Comparison of ENCODE assay signal across 15 mouse cellular contexts in the genomic region with DNA sequence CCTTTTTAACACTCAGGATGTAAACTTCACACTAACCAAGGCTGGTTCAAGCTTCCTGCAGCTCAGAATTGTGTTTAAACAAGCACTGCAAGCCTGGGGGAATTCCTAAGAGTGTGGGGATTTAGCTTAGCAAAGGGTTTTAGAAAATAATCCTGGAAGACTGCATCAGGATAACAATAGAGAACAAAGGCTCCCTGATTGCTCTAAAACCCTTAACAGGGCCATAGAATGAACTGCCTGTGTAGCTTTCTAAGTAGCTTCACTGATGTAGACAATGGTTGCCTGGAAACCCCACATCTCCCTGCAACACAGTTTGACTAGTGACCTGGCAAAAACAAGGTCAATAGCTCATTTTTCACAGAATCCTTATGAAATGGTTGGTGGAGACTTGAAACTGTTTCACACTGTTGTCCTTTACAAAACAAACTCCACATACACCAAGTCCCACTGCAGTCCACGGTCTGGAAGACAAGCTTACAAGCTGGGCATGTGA.
DNase-seq lines count a peak whose midpoint lies in the region; ATAC-seq and TF ChIP-seq lines count a peak whose summit lies in the region.
"Had no signal": no experiment of that assay in that cellular context is flagged by ENCODE, and none has a peak within 500 bp of the region (broad histone marks: within the 10 kb centered on the region; RNA-seq: fewer than 3 reads in every experiment).

No protein-coding gene starts in this region.

- 40% methylated on average over 1 of the region's 1 CpGs for WGBS in embryonic facial prominence, embryonic 12.5 days
- 14% methylated on average over 1 of the region's 1 CpGs for WGBS in hindbrain, embryonic 14.5 days
- WGBS in neural tube, embryonic 11.5 days, result 17% methylated on average over 1 of the region's 1 CpGs
- 41% methylated on average over 1 of the region's 1 CpGs for WGBS in lung, postnatal 0 days

- TF ChIP-seq EP300 in lung, postnatal 0 days (IDR thresholded peaks at IDR 0.05), result no peak

- no peak overlapping the region for H3K4me2 ChIP-seq in embryonic facial prominence, embryonic 12.5 days (replicated peaks)
- no peak overlapping the region for H3K4me2 ChIP-seq in hindbrain, embryonic 14.5 days (replicated peaks)
- no peak overlapping the region for H3K4me2 ChIP-seq in neural tube, embryonic 11.5 days (ENCODE audit: low read depth)
- H3K4me2 ChIP-seq in lung, postnatal 0 days (replicated peaks; ENCODE audit: low read depth, low read length), result no peak overlapping the region
- H3K4me2 ChIP-seq: limb, embryonic 15.5 days had no signal

- no peak overlapping the region for H3K9ac ChIP-seq in embryonic facial prominence, embryonic 12.5 days
- no peak overlapping the region for H3K9ac ChIP-seq in hindbrain, embryonic 14.5 days
- H3K9ac ChIP-seq in neural tube, embryonic 11.5 days (ENCODE audit: low read length), result no peak overlapping the region
- H3K9ac ChIP-seq in lung, postnatal 0 days (replicated peaks; ENCODE audit: low read depth), result no peak overlapping the region
- H3K9ac ChIP-seq: limb, embryonic 15.5 days had no signal

- DNase-seq in WW6 (ENCODE audit: low read depth, low spot score), result peak; percentile 67
- peak; percentile 32 for DNase-seq in hindbrain, embryonic 14.5 days (ENCODE audit: low spot score)
- peak; percentile 69 for DNase-seq in neural tube, embryonic 11.5 days (ENCODE audit: low spot score)
- DNase-seq in spleen, postnatal 36 days (ENCODE audit: low spot score in 2 of 2), result no peak
- no peak for DNase-seq in lung, postnatal 0 days (ENCODE audit: low spot score)
- DNase-seq in gastrocnemius, postnatal 25 days, result no peak
- no peak for DNase-seq in ovary, postnatal 10 days (ENCODE audit: low spot score)
- DNase-seq: adrenal gland, adult 8-10 months; cerebellum, adult 2 months; lung, postnatal 10 days; spleen, adult 18-20 months; thymus, postnatal 36 days had no signal

- H3K36me3 ChIP-seq in embryonic facial prominence, embryonic 12.5 days, result no peaks in the 10 kb centered on the region
- H3K36me3 ChIP-seq in hindbrain, embryonic 14.5 days (replicated peaks; ENCODE audit: control insufficient read depth, insufficient read depth), result no peaks in the 10 kb centered on the region
- no peaks in the 10 kb centered on the region for H3K36me3 ChIP-seq in neural tube, embryonic 11.5 days (ENCODE audit: control insufficient read depth, insufficient read depth, low read length)
- H3K36me3 ChIP-seq in lung, postnatal 0 days (ENCODE audit: insufficient read depth, low read length), result no peaks in the 10 kb centered on the region
- H3K36me3 ChIP-seq: heart, embryonic 10.5 days; limb, embryonic 15.5 days had no signal

- no peak for TF ChIP-seq CTCF in lung, postnatal 0 days (IDR thresholded peaks at IDR 0.05)

- H3K4me1 ChIP-seq in embryonic facial prominence, embryonic 12.5 days, result no peaks in the 10 kb centered on the region
- no peaks in the 10 kb centered on the region; the same call in 1 of the 2 replicates for H3K4me1 ChIP-seq in hindbrain, embryonic 14.5 days (replicated peaks; ENCODE audit: control insufficient read depth, insufficient read depth, low read length)
- H3K4me1 ChIP-seq in neural tube, embryonic 11.5 days (ENCODE audit: control insufficient read depth, insufficient read depth, low read length), result peaks cover 6% of the 10 kb centered on the region; the same call in 1 of the 2 replicates
- H3K4me1 ChIP-seq in lung, postnatal 0 days (ENCODE audit: insufficient read depth, low read depth, low read length), result no peaks in the 10 kb centered on the region
- H3K4me1 ChIP-seq: heart, embryonic 10.5 days; limb, embryonic 15.5 days had no signal

- H3K4me3 ChIP-seq in embryonic facial prominence, embryonic 12.5 days, result no peak overlapping the region
- no peak overlapping the region for H3K4me3 ChIP-seq in hindbrain, embryonic 14.5 days (replicated peaks; ENCODE audit: low read length)
- H3K4me3 ChIP-seq in neural tube, embryonic 11.5 days (ENCODE audit: low read depth, low read length), result no peak overlapping the region
- no peak overlapping the region for H3K4me3 ChIP-seq in lung, postnatal 0 days (ENCODE audit: low read depth, low read length)
- H3K4me3 ChIP-seq: heart, embryonic 10.5 days; limb, embryonic 15.5 days had no signal

- no peak overlapping the region for H3K27ac ChIP-seq in embryonic facial prominence, embryonic 12.5 days
- H3K27ac ChIP-seq in hindbrain, embryonic 14.5 days, result peak overlapping the region; percentile 38; the same call in 1 of the 2 replicates
- H3K27ac ChIP-seq in neural tube, embryonic 11.5 days (ENCODE audit: low read depth, low read length), result peak overlapping the region; percentile 24; the same call in 1 of the 2 replicates
- no peak overlapping the region for H3K27ac ChIP-seq in lung, postnatal 0 days (ENCODE audit: low read length)
- H3K27ac ChIP-seq: heart, embryonic 10.5 days; limb, embryonic 15.5 days had no signal

- ATAC-seq in embryonic facial prominence, embryonic 12.5 days (ENCODE audit: insufficient number of reproducible peaks, insufficient read depth, low FRiP score, low TSS enrichment), result peak; percentile 64; the same call in 1 of the 2 replicates
- peak; percentile 73; the same call in 1 of the 2 replicates for ATAC-seq in hindbrain, embryonic 14.5 days (ENCODE audit: low FRiP score)
- peak; percentile 82 for ATAC-seq in neural tube, embryonic 11.5 days (ENCODE audit: insufficient read depth, low FRiP score, low TSS enrichment)
- ATAC-seq in lung, postnatal 0 days, result no peak

- H3K9me3 ChIP-seq in embryonic facial prominence, embryonic 12.5 days, result no peaks in the 10 kb centered on the region
- H3K9me3 ChIP-seq in hindbrain, embryonic 14.5 days (ENCODE audit: control insufficient read depth, low read length), result no peaks in the 10 kb centered on the region
- H3K9me3 ChIP-seq in neural tube, embryonic 11.5 days (ENCODE audit: control insufficient read depth, low read length), result no peaks in the 10 kb centered on the region
- H3K9me3 ChIP-seq in lung, postnatal 0 days (ENCODE audit: low read length), result no peaks in the 10 kb centered on the region
- H3K9me3 ChIP-seq: heart, embryonic 10.5 days; limb, embryonic 15.5 days had no signal

- H3K27me3 ChIP-seq in embryonic facial prominence, embryonic 12.5 days, result no peaks in the 10 kb centered on the region
- no peaks in the 10 kb centered on the region for H3K27me3 ChIP-seq in hindbrain, embryonic 14.5 days (ENCODE audit: control insufficient read depth, insufficient read depth, low read length)
- no peaks in the 10 kb centered on the region for H3K27me3 ChIP-seq in neural tube, embryonic 11.5 days (ENCODE audit: control insufficient read depth, insufficient read depth, low read length)
- H3K27me3 ChIP-seq in lung, postnatal 0 days (replicated peaks; ENCODE audit: insufficient read depth, low read length), result no peaks in the 10 kb centered on the region
- H3K27me3 ChIP-seq: limb, embryonic 15.5 days had no signal

Comparison
In these comparisons a context has a peak if more than half of its experiments do, and no peak if none do; other contexts are left out.
1. DNase-seq: peak in WW6 (single experiment), hindbrain, embryonic 14.5 days (single experiment) and neural tube, embryonic 11.5 days (single experiment); none in spleen, postnatal 36 days (0 of 2), lung, postnatal 0 days (single experiment), gastrocnemius, postnatal 25 days (single experiment) and ovary, postnatal 10 days (single experiment).
2. H3K27ac ChIP-seq: peak in hindbrain, embryonic 14.5 days (single experiment) and neural tube, embryonic 11.5 days (single experiment); none in embryonic facial prominence, embryonic 12.5 days (single experiment) and lung, postnatal 0 days (single experiment).